Mouse (Mus musculus) adrenal gland, adult 18-20 months (tissue): ENCODE results near the gene Olfr391-ps. TPM values are rescaled to one million over a fixed set of nuclear protein-coding genes. Genes with fewer than 3 reads are reported as not detected.

Source experiments
- DNase-seq, 2 experiments: peaks; one replicate each; pipeline ENCODE4 v3.0.0; 2021 to 2022; ENCODE audit warnings: low spot score in 2 of 2
- long read RNA-seq, 2 experiments: library from polyadenylated mRNA; stranded (forward); transcript quantifications; one replicate each; pipeline ENCODE4 v2.0.0; 2021
- total RNA-seq, 2 experiments: library from RNA; stranded (reverse); gene quantifications; 1 replicate in 1 of 2; 2 replicates in 1 of 2; pipeline ENCODE4 v1.2.3; 2021

Olfr391-ps gene
- total RNA-seq = not detected
- long read RNA-seq, experiment 1 = 0 reads
- long read RNA-seq, experiment 2 = 0 reads

DNA sequence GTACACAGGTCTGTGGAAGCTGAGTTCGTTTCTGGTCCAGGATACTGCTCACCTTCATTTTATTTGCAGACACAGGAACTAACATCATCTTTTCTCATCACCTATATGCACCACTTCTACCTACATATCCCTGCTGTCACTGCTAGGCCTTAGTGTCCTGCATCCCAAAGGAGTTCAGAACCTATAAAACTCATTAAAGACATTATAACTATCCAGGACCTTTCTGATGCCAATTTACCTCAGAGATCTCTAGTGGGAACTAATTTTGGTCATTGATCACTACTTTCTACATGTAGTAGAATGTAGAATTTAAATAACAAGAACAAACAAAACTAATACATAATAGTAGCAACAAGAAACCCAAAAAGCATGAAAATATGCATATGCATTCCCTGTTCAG lies at the start of gene Olfr391-ps:
Gene Olfr391-ps, minus strand, starts transcription at position 101 of the 400 bp plus-strand sequence.
- DNase-seq = no peak

DNA sequence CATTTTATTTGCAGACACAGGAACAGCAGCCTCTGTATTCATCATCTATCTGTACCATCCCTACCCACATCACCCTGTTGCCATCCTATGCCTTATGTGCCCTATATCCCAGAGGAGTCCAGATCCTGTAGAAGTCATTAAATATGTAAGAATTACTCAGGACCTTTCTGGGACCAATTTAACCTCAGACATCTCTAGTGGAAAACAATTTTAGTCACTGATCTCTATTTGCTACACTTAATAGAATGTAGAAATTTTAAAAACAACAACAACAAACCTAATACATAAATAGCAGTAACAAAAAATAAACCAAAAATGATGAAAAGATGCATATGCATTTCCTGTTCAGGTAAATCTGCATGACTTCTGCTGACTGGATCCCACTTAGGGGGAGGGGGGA lies 48.5 kb upstream of the Olfr391-ps start, which contains the start of gene Olfr393:
Gene Olfr393, minus strand, starts transcription at position 101 of the 400 bp plus-strand sequence.
- no peak for DNase-seq

GRCm38 (mm10) chr11:73816949-73817348 lies 14.1 kb upstream of the Olfr391-ps start, which contains the start of gene Olfr392:
Gene Olfr392 (minus strand): TSS chr11:73817049.
- no peak for DNase-seq

GRCm38 (mm10) chr11:73782664-73783063 lies 20.2 kb downstream of the Olfr391-ps start, which contains the start of gene Olfr390:
Gene Olfr390 (plus strand): TSS chr11:73782964.
- DNase-seq = no peak

GRCm38 (mm10) chr11:73780613-73781012 lies 22.2 kb downstream of the Olfr391-ps start, which contains the start of gene Olfr389:
Gene Olfr389 (minus strand): TSS chr11:73780713.
- no peak for DNase-seq

GRCm38 (mm10) chr11:73759115-73759514 lies 43.7 kb downstream of the Olfr391-ps start:
- no peak for DNase-seq

Other genes starting within 250 kb of the Olfr391-ps start
- gene Olfr385, start 210.0 kb downstream of the Olfr391-ps start, total RNA-seq = not detected
- gene Olfr384, start 204.5 kb downstream of the Olfr391-ps start, total RNA-seq = not detected
- not detected for gene Zfp735, start 114.3 kb downstream of the Olfr391-ps start, total RNA-seq
- not detected for gene Olfr389, start 22.3 kb downstream of the Olfr391-ps start, total RNA-seq
- gene Olfr390, start 20.1 kb downstream of the Olfr391-ps start, total RNA-seq = not detected
- gene Olfr392, start 14.0 kb upstream of the Olfr391-ps start, total RNA-seq = not detected
- gene Olfr393, start 48.4 kb upstream of the Olfr391-ps start, total RNA-seq = not detected
- not detected for gene Olfr394, start 87.7 kb upstream of the Olfr391-ps start, total RNA-seq
- gene Olfr395, start 106.2 kb upstream of the Olfr391-ps start, total RNA-seq = not detected
- gene Olfr23, start 133.6 kb upstream of the Olfr391-ps start, total RNA-seq = not detected
- gene Olfr397, start 157.8 kb upstream of the Olfr391-ps start, total RNA-seq = not detected
- not detected for gene Olfr398, start 187.4 kb upstream of the Olfr391-ps start, total RNA-seq